Mouse (Mus musculus) forebrain, embryonic 13.5 days (tissue): ENCODE measurements around the gene Olfr69. TPM values are rescaled to one million over a fixed set of nuclear protein-coding genes. Genes with fewer than 3 reads are reported as not detected.
"Not testable (repeated sequence)": the region's sequence is repeated elsewhere in the genome, so short reads cannot be mapped to it uniquely, and the experiment has no call there.

Experiments
- ATAC-seq: fragments of 200-750 bp; cut with Nextera tagmentation; 2 replicates; pipeline ENCODE4 v1.8.0; 2017
- H3K27ac ChIP-seq: fragments of 300-500 bp; sonication (generic); 2 replicates; pipeline ENCODE4 v1.5.1; 2015; ENCODE audit warnings: inconsistent platforms, mild to moderate bottlenecking, moderate library complexity
- H3K27me3 ChIP-seq: fragments of 300-500 bp; sonication (generic); 2 replicates; pipeline ENCODE4 v1.6.1; 2015; ENCODE audit warnings: mild to moderate bottlenecking, inconsistent platforms
- H3K36me3 ChIP-seq: fragments of 300-500 bp; sonication (generic); 2 replicates; pipeline ENCODE4 v1.6.1; 2015; ENCODE audit warnings: mild to moderate bottlenecking, inconsistent platforms; ENCODE audit not compliant: poor library complexity, severe bottlenecking
- H3K4me1 ChIP-seq: fragments of 300-500 bp; sonication (generic); 2 replicates; pipeline ENCODE4 v1.6.1; 2015; ENCODE audit warnings: inconsistent platforms
- H3K4me2 ChIP-seq: fragments of 300-500 bp; sonication (generic); 2 replicates; pipeline ENCODE4 v1.6.1; 2015; ENCODE audit warnings: inconsistent platforms, mild to moderate bottlenecking, moderate library complexity
- H3K4me3 ChIP-seq: fragments of 300-500 bp; sonication (generic); 2 replicates; pipeline ENCODE4 v1.5.1; 2015; ENCODE audit warnings: mild to moderate bottlenecking, inconsistent platforms
- H3K9ac ChIP-seq: fragments of 300-500 bp; sonication (generic); 2 replicates; pipeline ENCODE4 v1.6.1; 2015; ENCODE audit warnings: mild to moderate bottlenecking, inconsistent platforms
- H3K9me3 ChIP-seq: fragments of 300-500 bp; sonication (generic); replicated peaks from 2 replicates; pipeline ENCODE4 v1.6.1; 2016; ENCODE audit warnings: inconsistent platforms
- WGBS: fragments of 180-500 bp; shearing (Covaris S2); methylation state at CpG from one replicate; pipeline ENCODE4 v1.1.7; 2015; 5-methylcytosine and 5-hydroxymethylcytosine counted together
- polyA plus RNA-seq: library from polyadenylated mRNA; unstranded; fragments of >200 nt; fragmentation: Nextera tagmentation; extraction: Ambion mirVana; gene quantifications from 2 replicates; pipeline ENCODE4 v1.2.1, GENCODE M21; 2015

Olfr69 gene
- not detected in 2 replicates for polyA plus RNA-seq

DNA sequence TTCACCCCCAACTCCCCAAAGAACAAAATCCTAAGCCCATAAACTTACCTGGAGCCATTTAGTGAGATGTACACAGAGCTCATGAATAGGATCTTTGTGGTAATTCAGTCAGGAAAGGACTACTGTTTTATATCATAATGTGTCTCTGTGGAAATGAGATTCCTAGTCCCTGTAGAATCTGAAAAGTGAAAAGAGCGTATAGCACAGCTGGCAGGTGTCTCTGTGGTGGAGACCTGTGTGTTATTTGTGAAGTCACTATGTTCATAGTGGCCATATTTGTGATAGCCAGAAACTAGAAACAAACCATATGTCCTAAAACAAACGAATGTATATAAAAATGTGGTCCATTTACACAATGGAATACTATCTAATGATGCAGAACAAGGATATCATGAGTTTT lies at the start of gene Olfr69:
TSS of gene Olfr69 (minus strand) at position 101 of the 400 bp plus-strand sequence.
- Histone ChIP-seq H3K9me3 (no peaks in the 10 kb centered on the region), H3K9ac (no peak within 1 kb of the TSS), H3K4me3 (no peak within 1 kb of the TSS), H3K27ac (no peak within 1 kb of the TSS), H3K27me3 (no peaks in the 10 kb centered on the region), H3K36me3 (no peaks in the 10 kb centered on the region), H3K4me1 (no peaks in the 10 kb centered on the region), H3K4me2 (no peak within 1 kb of the TSS)
- ATAC-seq = no peak
- WGBS = 70% methylated on average over 2 of the region's 2 CpGs

DNA sequence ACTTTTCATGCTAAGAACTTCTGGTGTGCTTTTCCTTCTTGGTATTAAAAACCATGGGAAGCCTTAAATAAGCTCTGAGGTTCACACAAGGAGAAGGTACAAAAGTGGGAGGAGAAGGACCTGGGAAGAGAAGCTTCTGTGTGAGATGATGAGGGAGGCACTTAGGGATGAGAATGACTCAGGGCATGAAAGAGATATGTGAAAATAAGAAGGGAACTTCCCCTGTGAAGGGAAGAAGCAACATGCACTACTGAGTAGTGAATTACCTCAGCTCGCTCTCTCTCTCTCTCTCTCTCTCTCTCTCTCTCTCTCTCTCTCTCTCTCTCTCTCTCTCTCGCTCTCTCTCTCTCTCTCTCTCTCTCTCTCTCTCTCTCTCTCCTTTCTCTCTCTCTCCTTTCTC lies 43.7 kb upstream of the Olfr69 start:
- H3K9ac ChIP-seq, H3K4me2 ChIP-seq, H3K27ac ChIP-seq, H3K9me3 ChIP-seq, H3K27me3 ChIP-seq, ATAC-seq, H3K36me3 ChIP-seq, H3K4me3 ChIP-seq, H3K4me1 ChIP-seq: not testable (repeated sequence)
- 80% methylated on average over 1 of the region's 2 CpGs for WGBS

DNA sequence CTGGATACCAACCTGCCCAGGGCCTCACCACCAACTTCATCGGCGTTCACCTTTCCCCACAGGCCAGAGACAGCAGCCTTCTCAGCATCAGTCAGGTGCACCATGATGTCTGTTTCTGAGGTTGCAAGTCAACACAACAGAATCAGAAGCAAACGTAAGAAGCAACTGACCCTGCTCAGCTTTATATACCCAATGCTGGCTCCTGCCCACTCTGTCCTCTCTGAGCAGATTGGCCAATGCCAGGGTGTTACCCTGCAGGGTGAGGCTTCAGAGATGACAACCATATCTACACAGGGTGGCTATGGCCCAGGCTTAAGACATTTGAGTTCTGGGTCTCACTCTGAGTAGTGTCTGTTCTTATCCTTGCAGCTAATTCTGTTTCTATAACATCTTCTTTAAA lies 42.4 kb upstream of the Olfr69 start, which contains the start of gene Hbb-bt:
TSS of gene Hbb-bt (minus strand) at position 231 of the 400 bp plus-strand sequence.
- no peak within 1 kb of the TSS for H3K4me3 ChIP-seq
- no peak for ATAC-seq
- H3K27me3 ChIP-seq = no peaks in the 10 kb centered on the region
- no peaks in the 10 kb centered on the region for H3K4me1 ChIP-seq
- WGBS = 91% methylated on average over 3 of the region's 3 CpGs
- no peaks in the 10 kb centered on the region for H3K9me3 ChIP-seq
- H3K4me2 ChIP-seq = no peak within 1 kb of the TSS
- H3K9ac ChIP-seq = no peak within 1 kb of the TSS
- no peak within 1 kb of the TSS for H3K27ac ChIP-seq
- no peaks in the 10 kb centered on the region for H3K36me3 ChIP-seq

DNA sequence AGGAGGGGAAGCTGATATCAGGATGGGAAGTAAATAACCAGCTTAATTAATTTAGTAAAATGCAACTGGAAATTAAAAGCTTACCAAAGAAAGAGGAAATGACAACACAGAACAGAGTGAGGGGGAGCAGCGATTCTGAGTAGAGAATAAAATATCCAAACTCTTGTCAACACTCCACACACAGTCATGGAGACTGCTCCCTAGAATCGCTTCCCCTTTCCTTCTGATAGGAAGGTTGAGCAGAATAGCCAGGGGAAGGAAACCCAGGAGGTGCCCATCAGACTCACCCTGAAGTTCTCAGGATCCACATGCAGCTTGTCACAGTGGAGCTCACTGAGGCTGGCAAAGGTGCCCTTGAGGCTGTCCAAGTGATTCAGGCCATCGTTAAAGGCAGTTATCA lies 41.8 kb upstream of the Olfr69 start:
- H3K27ac ChIP-seq, H3K36me3 ChIP-seq, ATAC-seq, H3K9me3 ChIP-seq, H3K4me2 ChIP-seq, H3K4me1 ChIP-seq, H3K4me3 ChIP-seq, H3K27me3 ChIP-seq, H3K9ac ChIP-seq: not testable (repeated sequence)
- no CpG with 5 or more reads among the region's 3 CpGs for WGBS

DNA sequence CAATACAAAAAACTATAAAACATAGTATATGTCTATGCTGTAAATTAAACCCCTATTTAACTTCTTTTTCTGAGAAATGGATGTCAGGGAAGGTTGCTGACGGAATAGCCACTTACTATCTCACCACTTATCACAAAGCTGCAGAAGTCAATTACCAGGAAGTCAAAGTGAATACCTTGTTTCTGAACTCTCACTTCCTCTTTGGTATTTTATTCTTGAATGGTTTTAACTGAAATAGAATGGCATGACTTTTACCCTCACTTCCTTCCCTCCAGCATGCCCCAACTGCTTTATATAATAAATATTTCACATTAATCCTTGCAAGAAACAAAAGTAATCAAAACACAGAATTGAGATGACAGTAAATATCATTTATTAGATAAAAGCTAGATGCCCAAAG lies 40.8 kb upstream of the Olfr69 start:
- WGBS = 86% methylated on average over 1 of the region's 1 CpGs

DNA sequence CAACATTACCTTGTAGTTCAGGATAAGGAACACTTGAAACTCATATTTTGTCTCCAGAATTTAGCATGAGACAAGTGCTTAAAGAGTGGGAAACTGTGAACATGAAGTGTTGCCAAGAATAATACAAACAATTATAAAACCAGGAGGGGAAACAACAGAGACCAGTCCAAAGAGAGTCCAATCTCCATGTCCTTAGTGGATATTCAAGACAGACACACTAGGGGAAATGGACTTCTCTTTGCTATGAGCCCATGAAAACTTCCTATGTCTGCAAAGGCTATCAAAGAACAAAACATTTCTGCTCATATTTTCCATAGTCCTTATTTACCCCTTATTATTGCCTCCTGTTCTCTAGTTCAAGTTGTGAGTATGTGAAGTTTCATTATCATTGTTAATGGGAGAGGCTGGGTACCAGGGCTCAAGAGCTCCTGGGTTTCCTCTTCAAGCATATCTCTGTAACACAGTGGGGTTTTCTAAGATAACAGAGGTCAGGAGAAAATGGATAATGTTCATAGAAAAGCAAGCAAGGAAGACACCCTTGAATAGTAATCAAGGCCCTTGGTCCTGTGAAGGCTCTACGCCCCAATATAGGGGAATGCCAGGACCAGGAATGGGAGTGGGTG lies 39.9 kb upstream of the Olfr69 start:
- 80% methylated on average over 1 of the region's 1 CpGs for WGBS
- Histone ChIP-seq H3K27ac (no peak overlapping the region), H3K36me3 (no peaks in the 10 kb centered on the region), H3K27me3 (no peaks in the 10 kb centered on the region), H3K4me2 (no peak overlapping the region), H3K9me3 (no peaks in the 10 kb centered on the region), H3K4me3 (no peak overlapping the region), H3K9ac (no peak overlapping the region), H3K4me1 (no peaks in the 10 kb centered on the region)
- ATAC-seq = no peak

More for the DNA sequence above, 40.8 kb upstream of the Olfr69 start:
- Histone ChIP-seq H3K4me3 (no peak overlapping the region), H3K4me1 (no peaks in the 10 kb centered on the region), H3K27ac (no peak overlapping the region), H3K36me3 (no peaks in the 10 kb centered on the region), H3K27me3 (no peaks in the 10 kb centered on the region), H3K9ac (no peak overlapping the region), H3K4me2 (no peak overlapping the region), H3K9me3 (no peaks in the 10 kb centered on the region)
- no peak for ATAC-seq

DNA sequence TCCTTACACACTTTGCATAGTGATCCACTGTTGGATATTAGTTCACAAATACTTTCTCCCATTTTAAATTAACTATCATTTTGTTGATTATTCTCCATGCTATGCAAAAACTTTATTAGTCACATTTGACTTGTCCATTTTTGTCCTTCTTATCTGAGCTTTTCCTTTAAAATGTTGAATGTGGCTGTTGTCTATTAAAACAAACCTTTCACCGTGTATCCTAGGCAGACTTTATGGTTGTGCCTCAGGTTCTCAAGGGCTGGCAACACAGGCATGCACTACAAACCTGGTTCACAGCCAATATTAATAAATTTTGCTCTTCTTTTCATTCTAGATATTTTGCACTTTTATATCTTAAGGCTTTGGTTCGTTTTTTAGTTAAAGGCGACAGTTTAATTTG lies 39.4 kb upstream of the Olfr69 start:
- no peak overlapping the region for H3K4me3 ChIP-seq
- H3K27me3 ChIP-seq = no peaks in the 10 kb centered on the region
- no peak for ATAC-seq
- H3K4me2 ChIP-seq = no peak overlapping the region
- 83% methylated on average over 3 of the region's 3 CpGs for WGBS
- H3K36me3 ChIP-seq = no peaks in the 10 kb centered on the region
- no peaks in the 10 kb centered on the region for H3K9me3 ChIP-seq
- no peak overlapping the region for H3K27ac ChIP-seq
- H3K9ac ChIP-seq = no peak overlapping the region
- H3K4me1 ChIP-seq = no peaks in the 10 kb centered on the region

DNA sequence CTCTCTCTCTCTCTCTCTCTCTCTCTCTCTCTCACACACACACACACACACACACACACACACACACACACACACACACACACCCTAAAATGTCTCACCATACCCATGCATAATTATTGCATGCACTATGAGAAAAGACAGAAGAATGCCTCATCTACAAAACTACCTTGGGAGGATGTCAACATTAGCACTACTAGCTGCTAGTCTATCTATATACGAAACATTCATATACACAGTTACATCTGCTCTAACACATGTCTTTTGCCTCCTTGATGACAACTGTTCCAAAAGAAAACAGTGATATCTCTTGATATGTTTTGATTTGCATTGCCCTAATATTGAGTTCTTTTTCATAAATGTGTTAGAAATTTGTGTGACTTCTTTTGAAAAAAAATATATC lies 38.9 kb upstream of the Olfr69 start:
- no peaks in the 10 kb centered on the region for H3K4me1 ChIP-seq
- H3K9me3 ChIP-seq = no peaks in the 10 kb centered on the region
- H3K9ac ChIP-seq = no peak overlapping the region
- 94% methylated on average over 1 of the region's 1 CpGs for WGBS
- H3K27ac ChIP-seq = no peak overlapping the region
- no peak for ATAC-seq
- H3K27me3 ChIP-seq = no peaks in the 10 kb centered on the region
- H3K4me3 ChIP-seq = no peak overlapping the region
- H3K36me3 ChIP-seq = no peaks in the 10 kb centered on the region
- no peak overlapping the region for H3K4me2 ChIP-seq

DNA sequence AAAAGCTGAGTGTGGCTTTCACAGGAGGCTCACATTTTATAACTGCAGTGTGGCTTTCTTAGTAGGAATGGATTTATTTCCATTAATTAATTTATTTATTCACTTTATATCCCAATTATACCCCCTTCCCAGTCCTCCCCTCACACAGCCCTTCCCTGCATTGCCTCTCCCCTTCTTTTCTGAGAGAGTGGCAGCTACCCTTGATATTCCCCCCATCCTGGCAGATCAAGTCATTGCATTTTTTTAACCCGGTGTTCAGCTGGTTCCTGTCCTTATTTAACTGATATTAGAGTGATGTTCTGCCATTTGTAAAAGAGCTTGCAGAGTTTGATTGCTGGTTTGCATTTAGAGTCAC lies 38.4 kb upstream of the Olfr69 start:
- Histone ChIP-seq H3K36me3 (no peaks in the 10 kb centered on the region), H3K9ac (no peak overlapping the region), H3K4me1 (no peaks in the 10 kb centered on the region), H3K27ac (no peak overlapping the region), H3K4me3 (no peak overlapping the region), H3K9me3 (no peaks in the 10 kb centered on the region), H3K4me2 (no peak overlapping the region), H3K27me3 (no peaks in the 10 kb centered on the region)
- 62% methylated on average over 1 of the region's 1 CpGs for WGBS
- ATAC-seq = no peak

DNA sequence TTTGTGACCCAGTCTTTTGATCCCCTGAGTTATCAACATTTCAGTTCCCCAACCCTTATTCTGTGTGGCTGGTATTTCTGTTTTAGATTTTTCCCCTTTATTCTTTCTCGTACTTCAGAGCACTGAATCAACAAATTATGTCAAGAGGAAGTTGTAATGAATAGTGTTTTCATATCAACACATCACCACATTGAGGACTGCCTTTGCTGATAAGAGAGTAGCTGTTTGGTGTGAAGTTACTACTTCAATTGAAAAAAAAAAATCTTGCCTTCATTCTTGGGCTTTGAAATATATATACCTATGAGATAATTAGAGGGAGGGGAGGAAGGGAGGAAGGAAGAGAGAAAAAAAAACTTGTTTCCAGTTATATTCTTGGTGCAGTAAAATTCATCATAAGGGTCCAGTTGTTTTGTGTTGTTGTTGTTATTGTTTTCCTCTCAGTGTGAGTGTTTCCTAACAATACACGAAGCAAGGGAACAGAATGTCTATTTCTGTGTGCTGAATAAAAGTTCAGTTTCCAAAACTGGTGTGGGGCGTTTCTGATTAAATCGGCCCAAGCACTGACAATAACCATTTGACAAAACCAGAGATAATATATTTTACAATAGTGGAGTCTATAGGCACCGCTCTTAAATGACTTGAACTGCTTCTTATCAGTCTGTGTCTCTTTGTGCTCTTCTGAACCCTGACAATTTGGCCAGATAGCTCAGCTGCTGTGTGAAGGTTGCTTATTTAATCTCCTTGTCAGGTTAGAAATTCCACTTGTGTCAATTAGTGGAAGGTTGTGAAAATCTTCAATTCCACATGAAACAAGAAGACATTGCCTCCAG lies 37.8 kb upstream of the Olfr69 start:
- H3K36me3 ChIP-seq = no peaks in the 10 kb centered on the region
- no peaks in the 10 kb centered on the region for H3K27me3 ChIP-seq
- no peaks in the 10 kb centered on the region for H3K9me3 ChIP-seq
- H3K4me1 ChIP-seq = no peaks in the 10 kb centered on the region
- no peak overlapping the region for H3K4me3 ChIP-seq
- no peak overlapping the region for H3K9ac ChIP-seq
- ATAC-seq = no peak
- 72% methylated on average over 5 of the region's 5 CpGs for WGBS
- H3K27ac ChIP-seq = no peak overlapping the region
- no peak overlapping the region for H3K4me2 ChIP-seq

DNA sequence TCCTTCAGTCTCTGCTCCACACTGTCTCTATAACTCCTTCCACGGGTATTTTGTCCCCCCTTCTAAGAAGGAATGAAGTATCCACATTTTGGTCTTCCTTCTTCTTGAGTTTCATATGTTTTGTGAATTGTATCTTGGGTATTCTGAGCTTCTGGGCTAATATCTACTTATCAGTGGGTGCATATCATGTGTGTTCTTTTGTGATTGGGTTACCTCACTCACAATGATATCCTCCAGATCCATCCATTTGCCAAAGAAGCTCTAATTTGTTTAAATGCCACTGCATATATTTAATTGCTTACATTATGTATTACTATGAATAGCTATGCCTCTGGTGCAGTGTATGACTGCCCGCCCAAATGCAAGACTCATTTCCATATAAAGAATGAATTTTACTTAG lies 36.7 kb upstream of the Olfr69 start:
- H3K4me3 ChIP-seq, H3K9me3 ChIP-seq, H3K36me3 ChIP-seq, H3K4me2 ChIP-seq, H3K27me3 ChIP-seq, H3K27ac ChIP-seq, H3K9ac ChIP-seq, H3K4me1 ChIP-seq, ATAC-seq: not testable (repeated sequence)
- 69% methylated on average over 2 of the region's 2 CpGs for WGBS

DNA sequence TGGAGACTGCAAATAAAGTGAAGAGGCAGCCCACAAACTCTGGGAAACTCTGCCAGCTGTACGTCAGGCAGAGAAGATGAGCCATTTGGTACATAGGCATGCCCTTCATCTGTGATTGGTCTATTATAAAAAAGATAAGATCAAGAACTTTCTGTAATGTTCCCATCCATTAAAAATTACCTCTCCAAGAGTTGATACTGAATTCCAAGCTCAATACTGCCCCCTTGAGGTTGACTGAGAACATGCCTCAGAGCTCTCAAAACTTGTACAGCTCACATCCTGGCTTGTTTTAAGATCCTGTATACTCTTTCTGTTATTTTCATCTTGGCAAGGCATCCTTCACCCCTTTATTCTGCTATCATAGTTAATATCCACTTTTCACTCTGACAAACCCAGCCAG lies 35.5 kb upstream of the Olfr69 start:
- no peak overlapping the region for H3K4me3 ChIP-seq
- H3K9me3 ChIP-seq = no peaks in the 10 kb centered on the region
- no peaks in the 10 kb centered on the region for H3K4me1 ChIP-seq
- 70% methylated on average over 1 of the region's 1 CpGs for WGBS
- H3K27me3 ChIP-seq = no peaks in the 10 kb centered on the region
- ATAC-seq = no peak
- no peaks in the 10 kb centered on the region for H3K36me3 ChIP-seq
- no peak overlapping the region for H3K4me2 ChIP-seq
- no peak overlapping the region for H3K9ac ChIP-seq
- H3K27ac ChIP-seq = no peak overlapping the region
